ENCODE assay signal across 7 mouse cellular contexts in genomic region chr9:14379769-14380385, GRCm38 (mm10). TPM values are rescaled to one million over a fixed set of nuclear protein-coding genes. Genes with fewer than 3 reads are reported as not detected.
A peak's percentile ranks its signal among the peaks of the same experiment; 100 is the strongest.
DNase-seq lines count a peak whose midpoint lies in the region; ATAC-seq lines count a peak whose summit lies in the region.

No protein-coding gene starts in this region.

- peak overlapping the region; percentile 56 for H3K4me3 ChIP-seq in neural tube, embryonic 11.5 days (ENCODE audit: low read depth, low read length)
- peak overlapping the region; percentile 61 for H3K4me3 ChIP-seq in forebrain, embryonic 11.5 days (ENCODE audit: low read depth, low read length)
- peak overlapping the region; percentile 76 for H3K4me3 ChIP-seq in limb, embryonic 10.5 days
- peak overlapping the region; percentile 71 for H3K4me3 ChIP-seq in stomach, embryonic 14.5 days (ENCODE audit: low read depth, low read length)

- no peaks in the 10 kb centered on the region for H3K4me1 ChIP-seq in neural tube, embryonic 11.5 days (ENCODE audit: control insufficient read depth, insufficient read depth, low read length)
- peaks cover 8% of the 10 kb centered on the region; the same call in 1 of the 2 replicates for H3K4me1 ChIP-seq in forebrain, embryonic 11.5 days (replicated peaks; ENCODE audit: control insufficient read depth, insufficient read depth, low read length)
- H3K4me1 ChIP-seq in limb, embryonic 10.5 days = peaks cover 21% of the 10 kb centered on the region
- H3K4me1 ChIP-seq in stomach, embryonic 14.5 days (ENCODE audit: control insufficient read depth, insufficient read depth, low read length) = peaks cover 14% of the 10 kb centered on the region; the same call in 1 of the 2 replicates

- no peak for DNase-seq in neural tube, embryonic 11.5 days (ENCODE audit: low spot score)
- DNase-seq in neural tube, embryonic 10.5 days (ENCODE audit: extremely low spot score, low spot score) = no peak
- DNase-seq in forebrain, embryonic 11.5 days (ENCODE audit: low spot score) = no peak
- no peak for DNase-seq in limb, embryonic 10.5 days (ENCODE audit: low spot score)
- DNase-seq in adrenal gland, adult 2 months = no peak
- no peak for DNase-seq in embryo, embryonic 10 days (ENCODE audit: low spot score)

- H3K27ac ChIP-seq in neural tube, embryonic 11.5 days (ENCODE audit: low read depth, low read length) = no peak overlapping the region
- no peak overlapping the region for H3K27ac ChIP-seq in forebrain, embryonic 11.5 days (ENCODE audit: low read depth, low read length)
- H3K27ac ChIP-seq in limb, embryonic 10.5 days = peak overlapping the region; percentile 82
- peak overlapping the region; percentile 84; the same call in 1 of the 2 replicates for H3K27ac ChIP-seq in stomach, embryonic 14.5 days (ENCODE audit: low read length)

- H3K9me3 ChIP-seq in neural tube, embryonic 11.5 days (ENCODE audit: control insufficient read depth, low read length) = no peaks in the 10 kb centered on the region
- H3K9me3 ChIP-seq in forebrain, embryonic 11.5 days (ENCODE audit: control insufficient read depth, low read length) = no peaks in the 10 kb centered on the region
- no peaks in the 10 kb centered on the region for H3K9me3 ChIP-seq in limb, embryonic 10.5 days (replicated peaks)
- no peaks in the 10 kb centered on the region for H3K9me3 ChIP-seq in stomach, embryonic 14.5 days (ENCODE audit: control insufficient read depth, low read depth, low read length)

- H3K9ac ChIP-seq in neural tube, embryonic 11.5 days (ENCODE audit: low read length) = no peak overlapping the region
- peak overlapping the region; percentile 68; the same call in 1 of the 2 replicates for H3K9ac ChIP-seq in forebrain, embryonic 11.5 days (ENCODE audit: low read length)
- H3K9ac ChIP-seq in stomach, embryonic 14.5 days (replicated peaks; ENCODE audit: low read depth, low read length) = peak overlapping the region; percentile 59

- H3K27me3 ChIP-seq in neural tube, embryonic 11.5 days (ENCODE audit: control insufficient read depth, insufficient read depth, low read length) = peaks cover 3% of the 10 kb centered on the region; the same call in 1 of the 2 replicates
- H3K27me3 ChIP-seq in forebrain, embryonic 11.5 days (ENCODE audit: control insufficient read depth, insufficient read depth, low read length) = no peaks in the 10 kb centered on the region
- H3K27me3 ChIP-seq in limb, embryonic 10.5 days (ENCODE audit: low read depth, poor library complexity, severe bottlenecking) = peaks cover 31% of the 10 kb centered on the region
- H3K27me3 ChIP-seq in stomach, embryonic 14.5 days (ENCODE audit: control insufficient read depth, insufficient read depth, low read length) = no peaks in the 10 kb centered on the region

- ATAC-seq in neural tube, embryonic 11.5 days (ENCODE audit: insufficient read depth, low FRiP score, low TSS enrichment) = no peak
- no peak for ATAC-seq in forebrain, embryonic 11.5 days (replicated peaks; ENCODE audit: low FRiP score)
- ATAC-seq in stomach, embryonic 14.5 days (ENCODE audit: insufficient number of reproducible peaks, insufficient read depth, low FRiP score, low read depth) = 0 out of 2 replicates have a peak, but pooled peaks have one; percentile 1

- 24% methylated on average over 8 of the region's 8 CpGs for WGBS in neural tube, embryonic 11.5 days
- 19% methylated on average over 8 of the region's 8 CpGs for WGBS in forebrain, embryonic 11.5 days
- 23% methylated on average over 8 of the region's 8 CpGs for WGBS in limb, embryonic 10.5 days
- WGBS in stomach, embryonic 14.5 days = 19% methylated on average over 8 of the region's 8 CpGs

- no peaks in the 10 kb centered on the region for H3K36me3 ChIP-seq in neural tube, embryonic 11.5 days (ENCODE audit: control insufficient read depth, insufficient read depth, low read length)
- no peaks in the 10 kb centered on the region for H3K36me3 ChIP-seq in forebrain, embryonic 11.5 days (ENCODE audit: control insufficient read depth, insufficient read depth, low read length)
- no peaks in the 10 kb centered on the region for H3K36me3 ChIP-seq in limb, embryonic 10.5 days
- no peaks in the 10 kb centered on the region for H3K36me3 ChIP-seq in stomach, embryonic 14.5 days (ENCODE audit: control insufficient read depth, insufficient read depth, low read length)

- H3K4me2 ChIP-seq in neural tube, embryonic 11.5 days (ENCODE audit: low read depth) = peak overlapping the region; percentile 95
- peak overlapping the region; percentile 96 for H3K4me2 ChIP-seq in forebrain, embryonic 11.5 days (ENCODE audit: low read depth, low read length, severe bottlenecking)
- peak overlapping the region; percentile 84 for H3K4me2 ChIP-seq in stomach, embryonic 14.5 days (replicated peaks; ENCODE audit: low read depth, low read length)

RNA-seq across cellular contexts. Expression of gene Endod1, which starts 1.4 kb away (rescaled TPM):
- polyA plus RNA-seq in neural tube, embryonic 11.5 days (2014; fragmentation: Nextera tagmentation; extraction: Ambion mirVana) = 7.5 and 8.0 TPM in 2 replicates
- polyA plus RNA-seq in forebrain, embryonic 11.5 days (2014; fragmentation: Nextera tagmentation; extraction: Ambion mirVana) = 6.6 and 6.7 TPM in 2 replicates
- polyA plus RNA-seq in limb, embryonic 10.5 days (2016; fragmentation: Nextera tagmentation; extraction: Ambion mirVana) = 4.0 and 4.8 TPM in 2 replicates
- 27.9 and 28.5 TPM in 2 replicates for polyA plus RNA-seq in stomach, embryonic 14.5 days (2014; fragmentation: Nextera tagmentation; extraction: Ambion mirVana)
- 10 to 100 TPM; 15.0 to 18.9 TPM for total RNA-seq in adrenal gland, adult 2 months (2021)
- 29.0 and 32.5 TPM in 2 replicates for polyA plus RNA-seq in adrenal gland, adult 2 months (2012; rRNA removed)

Comparison
In these comparisons a context has a peak if more than half of its experiments do, and no peak if none do; other contexts are left out.
1. H3K27ac ChIP-seq: peak in limb, embryonic 10.5 days (single experiment) and stomach, embryonic 14.5 days (single experiment); none in neural tube, embryonic 11.5 days (single experiment) and forebrain, embryonic 11.5 days (single experiment).
2. Peak in every context shown above with its lines, with median percentiles within 50 percentile points of each other: H3K4me2 ChIP-seq and H3K4me3 ChIP-seq.